Mouse (Mus musculus): ENCODE measurements around the gene Ski. TPM values are rescaled to one million over a fixed set of nuclear protein-coding genes. Genes with fewer than 3 reads are reported as not detected.

Ski gene
- polyA plus RNA-seq, 1 experiment from 2014 or later: 15.8 TPM

GRCm38 (mm10) chr4:155126602-155127372 is 95.6 kb downstream of the Ski start:
- H3K4me1 ChIP-seq (replicated peaks; ENCODE audit: control insufficient read depth, insufficient read depth, low read length): peaks cover 42% of the 10 kb centered on the region
- no peaks in the 10 kb centered on the region for H3K36me3 ChIP-seq (ENCODE audit: control insufficient read depth, insufficient read depth, low read length)
- no peak overlapping the region for H3K4me3 ChIP-seq (ENCODE audit: low read length)
- H3K27me3 ChIP-seq (ENCODE audit: control insufficient read depth, insufficient read depth, low read depth, low read length): no peaks in the 10 kb centered on the region
- no peak overlapping the region for H3K9ac ChIP-seq (ENCODE audit: low read length)
- WGBS: 62% methylated on average over 7 of the region's 7 CpGs
- no peaks in the 10 kb centered on the region for H3K9me3 ChIP-seq (ENCODE audit: control insufficient read depth, low read length)
- H3K27ac ChIP-seq (ENCODE audit: low read length): no peak overlapping the region
- H3K4me2 ChIP-seq (ENCODE audit: low read depth, low read length): no peak overlapping the region
- ATAC-seq (ENCODE audit: low read depth): no peak

GRCm38 (mm10) chr4:155126194-155126593 is 96.2 kb downstream of the Ski start:
- peaks cover 48% of the 10 kb centered on the region for H3K4me1 ChIP-seq (replicated peaks; ENCODE audit: control insufficient read depth, insufficient read depth, low read length)
- no peaks in the 10 kb centered on the region for H3K9me3 ChIP-seq (ENCODE audit: control insufficient read depth, low read length)
- H3K4me3 ChIP-seq (ENCODE audit: low read length): no peak overlapping the region
- no peak for ATAC-seq (ENCODE audit: low read depth)
- H3K27ac ChIP-seq (ENCODE audit: low read length): no peak overlapping the region
- no peaks in the 10 kb centered on the region for H3K27me3 ChIP-seq (ENCODE audit: control insufficient read depth, insufficient read depth, low read depth, low read length)
- no peak overlapping the region for H3K4me2 ChIP-seq (ENCODE audit: low read depth, low read length)
- no peaks in the 10 kb centered on the region for H3K36me3 ChIP-seq (ENCODE audit: control insufficient read depth, insufficient read depth, low read length)
- no peak overlapping the region for H3K9ac ChIP-seq (ENCODE audit: low read length)
- 63% methylated on average over 5 of the region's 5 CpGs for WGBS

GRCm38 (mm10) chr4:155125310-155125709 is 97.1 kb downstream of the Ski start:
- Histone ChIP-seq H3K9ac (ENCODE audit: low read length) (no peak overlapping the region), H3K27me3 (ENCODE audit: control insufficient read depth, insufficient read depth, low read depth, low read length) (no peaks in the 10 kb centered on the region), H3K4me3 (ENCODE audit: low read length) (no peak overlapping the region), H3K4me2 (ENCODE audit: low read depth, low read length) (no peak overlapping the region), H3K9me3 (ENCODE audit: control insufficient read depth, low read length) (no peaks in the 10 kb centered on the region), H3K36me3 (ENCODE audit: control insufficient read depth, insufficient read depth, low read length) (no peaks in the 10 kb centered on the region), H3K27ac (ENCODE audit: low read length) (no peak overlapping the region), H3K4me1 (replicated peaks; ENCODE audit: control insufficient read depth, insufficient read depth, low read length) (peaks cover 53% of the 10 kb centered on the region)
- WGBS: 29% methylated on average over 7 of the region's 7 CpGs
- no peak for ATAC-seq (ENCODE audit: low read depth)

- ATAC-seq (ENCODE audit: low read depth): no peak
- WGBS: 78% methylated on average over 9 of the region's 9 CpGs
- Histone ChIP-seq H3K4me3 (ENCODE audit: low read length) (no peak overlapping the region), H3K27ac (ENCODE audit: low read length) (no peak overlapping the region), H3K4me1 (replicated peaks; ENCODE audit: control insufficient read depth, insufficient read depth, low read length) (peaks cover 49% of the 10 kb centered on the region), H3K27me3 (ENCODE audit: control insufficient read depth, insufficient read depth, low read depth, low read length) (no peaks in the 10 kb centered on the region), H3K4me2 (ENCODE audit: low read depth, low read length) (no peak overlapping the region), H3K9me3 (ENCODE audit: control insufficient read depth, low read length) (no peaks in the 10 kb centered on the region), H3K36me3 (ENCODE audit: control insufficient read depth, insufficient read depth, low read length) (no peaks in the 10 kb centered on the region), H3K9ac (ENCODE audit: low read length) (no peak overlapping the region)
Measured at GRCm38 (mm10) chr4:155123868-155124534, 98.4 kb downstream of the Ski start.

GRCm38 (mm10) chr4:155122444-155123040 is 99.8 kb downstream of the Ski start:
- WGBS: 6% methylated on average over 16 of the region's 16 CpGs
- Histone ChIP-seq H3K4me3 (ENCODE audit: low read length) (0 out of 2 replicates have a peak overlapping the region, but pooled peaks have one; percentile 5), H3K36me3 (ENCODE audit: control insufficient read depth, insufficient read depth, low read length) (no peaks in the 10 kb centered on the region), H3K9me3 (ENCODE audit: control insufficient read depth, low read length) (no peaks in the 10 kb centered on the region), H3K4me2 (ENCODE audit: low read depth, low read length) (peak overlapping the region; percentile 41), H3K27me3 (ENCODE audit: control insufficient read depth, insufficient read depth, low read depth, low read length) (no peaks in the 10 kb centered on the region), H3K9ac (ENCODE audit: low read length) (peak overlapping the region; percentile 61), H3K27ac (ENCODE audit: low read length) (peak overlapping the region; percentile 92), H3K4me1 (replicated peaks; ENCODE audit: control insufficient read depth, insufficient read depth, low read length) (peaks cover 49% of the 10 kb centered on the region)
- ATAC-seq (ENCODE audit: low read depth): peak; percentile 85

GRCm38 (mm10) chr4:155121915-155122443 is 100.4 kb downstream of the Ski start:
- Histone ChIP-seq H3K9me3 (ENCODE audit: control insufficient read depth, low read length) (no peaks in the 10 kb centered on the region), H3K4me1 (replicated peaks; ENCODE audit: control insufficient read depth, insufficient read depth, low read length) (peaks cover 48% of the 10 kb centered on the region), H3K27ac (ENCODE audit: low read length) (peak overlapping the region; percentile 92), H3K27me3 (ENCODE audit: control insufficient read depth, insufficient read depth, low read depth, low read length) (no peaks in the 10 kb centered on the region), H3K9ac (ENCODE audit: low read length) (peak overlapping the region; percentile 61), H3K4me2 (ENCODE audit: low read depth, low read length) (no peak overlapping the region; the same call in 1 of the 2 replicates), H3K4me3 (ENCODE audit: low read length) (no peak overlapping the region), H3K36me3 (ENCODE audit: control insufficient read depth, insufficient read depth, low read length) (no peaks in the 10 kb centered on the region)
- ATAC-seq (ENCODE audit: low read depth): peak; percentile 16
- 58% methylated on average over 6 of the region's 6 CpGs for WGBS

- H3K27ac ChIP-seq (ENCODE audit: low read length): peak overlapping the region; percentile 83
Measured at GRCm38 (mm10) chr4:155121222-155121621, 101.2 kb downstream of the Ski start.

GRCm38 (mm10) chr4:155120583-155120982 is 101.8 kb downstream of the Ski start:
- H3K27me3 ChIP-seq (ENCODE audit: control insufficient read depth, insufficient read depth, low read depth, low read length): no peaks in the 10 kb centered on the region
- no peaks in the 10 kb centered on the region for H3K36me3 ChIP-seq (ENCODE audit: control insufficient read depth, insufficient read depth, low read length)
- no peaks in the 10 kb centered on the region for H3K9me3 ChIP-seq (ENCODE audit: control insufficient read depth, low read length)
- H3K4me2 ChIP-seq (ENCODE audit: low read depth, low read length): no peak overlapping the region
- no peak overlapping the region for H3K4me3 ChIP-seq (ENCODE audit: low read length)
- ATAC-seq (ENCODE audit: low read depth): no peak
- peaks cover 39% of the 10 kb centered on the region for H3K4me1 ChIP-seq (replicated peaks; ENCODE audit: control insufficient read depth, insufficient read depth, low read length)
- 57% methylated on average over 5 of the region's 5 CpGs for whole genome bisulfite sequencing
- H3K27ac ChIP-seq (ENCODE audit: low read length): peak overlapping the region; percentile 83
- no peak overlapping the region; the same call in 1 of the 2 replicates for H3K9ac ChIP-seq (ENCODE audit: low read length)

More at GRCm38 (mm10) chr4:155121222-155121621, 101.2 kb downstream of the Ski start:
- H3K27me3 ChIP-seq (ENCODE audit: control insufficient read depth, insufficient read depth, low read depth, low read length): no peaks in the 10 kb centered on the region
- no peaks in the 10 kb centered on the region for H3K36me3 ChIP-seq (ENCODE audit: control insufficient read depth, insufficient read depth, low read length)
- WGBS: 79% methylated on average over 6 of the region's 6 CpGs
- ATAC-seq (ENCODE audit: low read depth): 0 out of 2 replicates have a peak, but pooled peaks have one; percentile 4
- H3K4me1 ChIP-seq (replicated peaks; ENCODE audit: control insufficient read depth, insufficient read depth, low read length): peaks cover 41% of the 10 kb centered on the region
- H3K4me3 ChIP-seq (ENCODE audit: low read length): no peak overlapping the region
- no peaks in the 10 kb centered on the region for H3K9me3 ChIP-seq (ENCODE audit: control insufficient read depth, low read length)
- H3K9ac ChIP-seq (ENCODE audit: low read length): no peak overlapping the region
- no peak overlapping the region for H3K4me2 ChIP-seq (ENCODE audit: low read depth, low read length)

- no peak overlapping the region for H3K4me3 ChIP-seq (ENCODE audit: low read length)
- H3K4me1 ChIP-seq (replicated peaks; ENCODE audit: control insufficient read depth, insufficient read depth, low read length): peaks cover 33% of the 10 kb centered on the region
- no peaks in the 10 kb centered on the region for H3K36me3 ChIP-seq (ENCODE audit: control insufficient read depth, insufficient read depth, low read length)
- no peak overlapping the region for H3K9ac ChIP-seq (ENCODE audit: low read length)
- 77% methylated on average over 7 of the region's 7 CpGs for WGBS
- ATAC-seq (ENCODE audit: low read depth): no peak
- H3K27me3 ChIP-seq (ENCODE audit: control insufficient read depth, insufficient read depth, low read depth, low read length): no peaks in the 10 kb centered on the region
- H3K27ac ChIP-seq (ENCODE audit: low read length): peak overlapping the region; percentile 83
- H3K9me3 ChIP-seq (ENCODE audit: control insufficient read depth, low read length): no peaks in the 10 kb centered on the region
- no peak overlapping the region for H3K4me2 ChIP-seq (ENCODE audit: low read depth, low read length)
Measured at GRCm38 (mm10) chr4:155120038-155120437, 102.4 kb downstream of the Ski start.

Data from lung, embryonic 16.5 days (tissue).